Mouse (Mus musculus): ENCODE data around the gene Gpr75. TPM values are rescaled to one million over a fixed set of nuclear protein-coding genes. Genes with fewer than 3 reads are reported as not detected.

Gene Gpr75
- polyA plus RNA-seq (2011; ENCODE audit: insufficient read length, low read depth, missing spikeins): 0.40 and 0.45 TPM in 2 replicates

- Histone ChIP-seq H3K4me1 (ENCODE audit: control insufficient read depth, insufficient read depth, low read length) (no peaks in the 10 kb centered on the region), H3K27ac (ENCODE audit: insufficient read depth, low read length) (no peak within 1 kb of the TSS), H3K4me3 (ENCODE audit: insufficient read depth, low read length) (peak within 1 kb of the TSS; percentile 27)
- no peak for TF ChIP-seq CTCF (IDR thresholded peaks at IDR 0.05; ENCODE audit: borderline replicate concordance, insufficient read depth, low read length)
- TF ChIP-seq POLR2A (IDR thresholded peaks at IDR 0.05; ENCODE audit: low read depth, low read length): no peak
Observed at GRCm38 (mm10) chr11:30885171-30885871, at the start of gene Gpr75, which contains the start of gene Asb3. TSS of gene Gpr75 (plus strand) at chr11:30885358. TSS of gene Asb3 (plus strand) at chr11:30885416.

GRCm38 (mm10) chr11:30838793-30839192 lies 46.4 kb upstream of the Gpr75 start:
- no peak overlapping the region for H3K4me3 ChIP-seq (ENCODE audit: insufficient read depth, low read length)
- no peaks in the 10 kb centered on the region for H3K4me1 ChIP-seq (ENCODE audit: control insufficient read depth, insufficient read depth, low read length)
- no peak overlapping the region for H3K27ac ChIP-seq (ENCODE audit: insufficient read depth, low read length)
- TF ChIP-seq CTCF (IDR thresholded peaks at IDR 0.05; ENCODE audit: borderline replicate concordance, insufficient read depth, low read length) (no peak), POLR2A (IDR thresholded peaks at IDR 0.05; ENCODE audit: low read depth, low read length) (no peak)

GRCm38 (mm10) chr11:30844355-30844754 lies 40.8 kb upstream of the Gpr75 start:
- Histone ChIP-seq H3K4me3 (ENCODE audit: insufficient read depth, low read length) (no peak overlapping the region), H3K27ac (ENCODE audit: insufficient read depth, low read length) (no peak overlapping the region), H3K4me1 (ENCODE audit: control insufficient read depth, insufficient read depth, low read length) (no peaks in the 10 kb centered on the region)
- TF ChIP-seq POLR2A (IDR thresholded peaks at IDR 0.05; ENCODE audit: low read depth, low read length): no peak
- TF ChIP-seq CTCF (IDR thresholded peaks at IDR 0.05; ENCODE audit: borderline replicate concordance, insufficient read depth, low read length): no peak

GRCm38 (mm10) chr11:30872425-30872824 lies 12.7 kb upstream of the Gpr75 start:
- H3K27ac ChIP-seq (ENCODE audit: insufficient read depth, low read length): no peak overlapping the region
- no peak overlapping the region for H3K4me3 ChIP-seq (ENCODE audit: insufficient read depth, low read length)
- TF ChIP-seq POLR2A (IDR thresholded peaks at IDR 0.05; ENCODE audit: low read depth, low read length): no peak
- no peak for TF ChIP-seq CTCF (IDR thresholded peaks at IDR 0.05; ENCODE audit: borderline replicate concordance, insufficient read depth, low read length)
- H3K4me1 ChIP-seq (ENCODE audit: control insufficient read depth, insufficient read depth, low read length): no peaks in the 10 kb centered on the region

GRCm38 (mm10) chr11:30888153-30888552 lies 3.0 kb downstream of the Gpr75 start:
- TF ChIP-seq POLR2A (IDR thresholded peaks at IDR 0.05; ENCODE audit: low read depth, low read length): no peak
- no peak for TF ChIP-seq CTCF (IDR thresholded peaks at IDR 0.05; ENCODE audit: borderline replicate concordance, insufficient read depth, low read length)
- Histone ChIP-seq H3K4me3 (ENCODE audit: insufficient read depth, low read length) (no peak overlapping the region), H3K4me1 (ENCODE audit: control insufficient read depth, insufficient read depth, low read length) (no peaks in the 10 kb centered on the region), H3K27ac (ENCODE audit: insufficient read depth, low read length) (no peak overlapping the region)

GRCm38 (mm10) chr11:30896201-30896600 lies 11.0 kb downstream of the Gpr75 start:
- Histone ChIP-seq H3K27ac (ENCODE audit: insufficient read depth, low read length) (no peak overlapping the region), H3K4me3 (ENCODE audit: insufficient read depth, low read length) (no peak overlapping the region), H3K4me1 (ENCODE audit: control insufficient read depth, insufficient read depth, low read length) (no peaks in the 10 kb centered on the region)
- TF ChIP-seq POLR2A (IDR thresholded peaks at IDR 0.05; ENCODE audit: low read depth, low read length): no peak
- TF ChIP-seq CTCF (IDR thresholded peaks at IDR 0.05; ENCODE audit: borderline replicate concordance, insufficient read depth, low read length): no peak

- TF ChIP-seq CTCF (IDR thresholded peaks at IDR 0.05; ENCODE audit: borderline replicate concordance, insufficient read depth, low read length): no peak
- TF ChIP-seq POLR2A (IDR thresholded peaks at IDR 0.05; ENCODE audit: low read depth, low read length): no peak
- H3K4me1 ChIP-seq (ENCODE audit: control insufficient read depth, insufficient read depth, low read length): no peaks in the 10 kb centered on the region
- no peak overlapping the region for H3K27ac ChIP-seq (ENCODE audit: insufficient read depth, low read length)
- no peak overlapping the region for H3K4me3 ChIP-seq (ENCODE audit: insufficient read depth, low read length)
Observed at GRCm38 (mm10) chr11:30899312-30899711, 14.2 kb downstream of the Gpr75 start.

- no peak overlapping the region for H3K4me3 ChIP-seq (ENCODE audit: insufficient read depth, low read length)
- no peak for TF ChIP-seq CTCF (IDR thresholded peaks at IDR 0.05; ENCODE audit: borderline replicate concordance, insufficient read depth, low read length)
- no peak for TF ChIP-seq POLR2A (IDR thresholded peaks at IDR 0.05; ENCODE audit: low read depth, low read length)
- H3K27ac ChIP-seq (ENCODE audit: insufficient read depth, low read length): no peak overlapping the region
- no peaks in the 10 kb centered on the region for H3K4me1 ChIP-seq (ENCODE audit: control insufficient read depth, insufficient read depth, low read length)
Observed at GRCm38 (mm10) chr11:30912311-30912710, 27.2 kb downstream of the Gpr75 start.

- H3K27ac ChIP-seq (ENCODE audit: insufficient read depth, low read length): no peak overlapping the region
- H3K4me3 ChIP-seq (ENCODE audit: insufficient read depth, low read length): no peak overlapping the region
- TF ChIP-seq POLR2A (IDR thresholded peaks at IDR 0.05; ENCODE audit: low read depth, low read length) (no peak), CTCF (IDR thresholded peaks at IDR 0.05; ENCODE audit: borderline replicate concordance, insufficient read depth, low read length) (no peak)
- H3K4me1 ChIP-seq (ENCODE audit: control insufficient read depth, insufficient read depth, low read length): no peaks in the 10 kb centered on the region
Observed at GRCm38 (mm10) chr11:30920641-30921040, 35.5 kb downstream of the Gpr75 start.

- Histone ChIP-seq H3K4me3 (ENCODE audit: insufficient read depth, low read length) (no peak overlapping the region), H3K4me1 (ENCODE audit: control insufficient read depth, insufficient read depth, low read length) (no peaks in the 10 kb centered on the region), H3K27ac (ENCODE audit: insufficient read depth, low read length) (no peak overlapping the region)
- no peak for TF ChIP-seq POLR2A (IDR thresholded peaks at IDR 0.05; ENCODE audit: low read depth, low read length)
- no peak for TF ChIP-seq CTCF (IDR thresholded peaks at IDR 0.05; ENCODE audit: borderline replicate concordance, insufficient read depth, low read length)
Observed at GRCm38 (mm10) chr11:30923283-30923682, 38.1 kb downstream of the Gpr75 start.

Measured in embryonic fibroblast, embryonic 13.5 days (primary cell).